Mouse (Mus musculus) heart, postnatal 0 days (tissue): ENCODE results near the gene Mmp25.

Source experiments
- CTCF ChIP-seq: IDR thresholded peaks from 2 replicates; pipeline ENCODE4 v1.5.1; 2016; ENCODE audit warnings: antibody characterized with exemption, control low read depth, low read depth
- EP300 ChIP-seq: IDR thresholded peaks from 2 replicates; pipeline ENCODE4 v1.6.1; 2016; ENCODE audit warnings: antibody characterized with exemption, low read depth

- TF ChIP-seq CTCF = peak; percentile 63
- no peak for TF ChIP-seq EP300
Observed at GRCm38 (mm10) chr17:23610361-23610800, 34.7 kb downstream of the Mmp25 start.
